Mouse (Mus musculus): ENCODE results near the gene Olfr493.

The Olfr493 gene

DNA sequence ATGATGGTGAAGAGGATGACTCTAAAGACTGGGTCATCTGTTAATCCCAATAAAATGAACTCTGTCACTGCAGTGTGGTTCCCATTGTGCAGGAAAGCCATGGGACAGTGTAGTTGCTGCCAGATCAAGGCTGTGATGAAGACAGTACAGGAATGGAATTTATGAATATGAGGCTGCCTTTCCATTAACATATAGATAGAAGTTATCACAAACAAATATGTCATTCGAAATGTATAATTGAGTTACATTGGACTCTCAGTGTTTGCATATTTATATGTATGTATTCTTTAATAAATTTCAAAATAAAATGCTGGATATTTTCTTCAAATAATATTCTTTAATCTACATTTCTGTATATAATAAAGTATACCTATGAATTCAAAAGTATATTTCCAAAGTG, at the start of gene Olfr493:
Gene Olfr493 (minus strand): TSS at position 101 of the 400 bp plus-strand sequence.
- no peak for DNase-seq

DNA sequence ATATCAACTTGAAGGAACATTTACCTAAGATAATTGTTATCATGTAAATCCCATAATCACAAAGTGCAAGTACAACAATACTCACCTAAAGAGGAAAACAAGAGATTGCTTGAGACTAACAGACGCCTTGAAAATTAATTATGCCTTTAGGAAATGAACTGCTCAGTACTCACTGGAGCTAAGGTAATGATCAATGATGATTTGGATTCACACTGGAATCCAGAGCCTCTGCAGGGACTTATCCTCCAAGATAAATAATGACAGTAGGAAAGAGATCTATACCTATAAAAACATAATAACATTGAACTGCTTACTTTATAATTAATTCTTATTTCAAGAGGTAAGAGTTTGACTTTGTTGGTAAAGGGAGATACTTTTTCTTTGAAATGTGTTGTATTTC, 46.1 kb upstream of the Olfr493 start, which contains the start of gene Olfr495:
Gene Olfr495 (plus strand): TSS at position 301 of the 400 bp plus-strand sequence.
- DNase-seq = no peak

DNA sequence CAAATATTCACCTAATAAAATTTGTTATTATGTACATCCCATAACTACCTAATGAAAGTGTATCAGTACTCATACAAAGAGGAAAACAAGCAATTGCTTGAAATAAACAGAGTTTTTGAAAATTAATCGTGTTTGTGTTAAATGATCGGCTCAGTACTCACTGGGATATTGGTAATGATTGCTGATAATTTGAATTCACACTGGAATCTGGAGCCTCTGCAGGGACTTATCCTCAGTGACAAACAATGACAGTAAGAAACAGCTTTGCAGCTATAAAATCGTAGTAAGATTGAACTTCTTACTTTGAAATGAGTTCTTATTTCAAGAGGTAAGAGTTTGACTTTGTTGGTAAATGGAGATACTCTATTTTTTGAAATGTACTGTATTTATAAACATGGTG, 18.3 kb upstream of the Olfr493 start, which contains the start of gene Olfr494:
Gene Olfr494 (plus strand): TSS at position 301 of the 400 bp plus-strand sequence.
- DNase-seq = no peak

DNA sequence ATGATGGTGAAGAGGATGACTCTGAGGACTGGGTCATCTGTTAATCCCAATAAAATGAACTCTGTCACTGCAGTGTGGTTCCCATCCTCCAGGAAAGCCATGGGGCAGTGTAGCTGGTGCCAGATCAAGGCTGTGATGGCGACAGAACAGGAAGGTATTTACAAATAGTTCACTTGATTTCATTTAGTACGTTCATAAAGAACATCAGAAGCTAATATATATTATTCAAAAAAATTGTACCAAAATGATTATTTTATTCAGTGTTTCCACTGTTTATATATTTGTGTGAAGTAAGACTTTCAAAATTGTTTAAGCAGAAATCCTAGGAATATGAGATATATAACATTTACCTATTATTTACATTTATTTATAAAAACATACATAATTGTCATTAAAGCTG, 23.2 kb downstream of the Olfr493 start, which contains the start of gene Olfr492:
Gene Olfr492 (minus strand): TSS at position 101 of the 400 bp plus-strand sequence.
- DNase-seq = no peak

DNA sequence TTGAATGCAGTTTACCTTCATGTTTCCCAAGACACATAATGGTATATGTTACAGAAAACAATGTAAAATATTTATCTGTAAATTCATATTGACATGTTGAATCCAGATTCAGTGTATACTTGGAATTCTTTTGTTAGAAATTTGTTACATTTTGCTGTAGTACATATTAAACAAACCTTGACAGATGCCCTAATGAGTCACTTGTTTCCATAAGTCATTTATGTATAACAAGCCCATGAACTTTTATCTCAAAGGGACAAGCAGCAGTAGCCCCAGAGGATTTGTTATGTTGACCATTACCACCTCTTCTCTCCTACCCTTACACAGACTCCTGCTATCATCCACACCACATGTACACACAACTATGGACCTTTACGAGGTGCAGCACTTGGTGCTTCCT, 33.6 kb downstream of the Olfr493 start, which contains the start of gene Olfr491:
Gene Olfr491 (plus strand): TSS at position 301 of the 400 bp plus-strand sequence.
- no peak for DNase-seq

Data from B cell, adult 2 months (primary cell).